Mouse (Mus musculus) neural tube, embryonic 12.5 days (tissue): ENCODE measurements around the gene Camkk1. TPM values are rescaled to one million over a fixed set of nuclear protein-coding genes. Genes with fewer than 3 reads are reported as not detected.

Source experiments
- ATAC-seq: fragments of 200-750 bp; cut with Nextera tagmentation; 2 replicates; pipeline ENCODE4 v1.8.0; 2017; ENCODE audit warnings: low read depth, mild to moderate bottlenecking, moderate TSS enrichment, moderate library complexity; ENCODE audit not compliant: low FRiP score
- H3K27ac ChIP-seq: fragments of 300-500 bp; sonication (generic); 2 replicates; pipeline ENCODE4 v1.5.1; 2016
- H3K27me3 ChIP-seq: fragments of 300-500 bp; sonication (generic); replicated peaks from 2 replicates; pipeline ENCODE4 v1.6.1; 2016; ENCODE audit warnings: mild to moderate bottlenecking
- H3K36me3 ChIP-seq: fragments of 300-500 bp; sonication (generic); 2 replicates; pipeline ENCODE4 v1.6.1; 2016; ENCODE audit warnings: mild to moderate bottlenecking
- H3K4me1 ChIP-seq: fragments of 300-500 bp; sonication (generic); 2 replicates; pipeline ENCODE4 v1.6.1; 2016
- H3K4me2 ChIP-seq: fragments of 300-500 bp; sonication (generic); replicated peaks from 2 replicates; pipeline ENCODE4 v1.6.1; 2016; ENCODE audit warnings: mild to moderate bottlenecking
- H3K4me3 ChIP-seq: fragments of 300-500 bp; sonication (generic); 2 replicates; pipeline ENCODE4 v1.5.1; 2016
- H3K9ac ChIP-seq: fragments of 300-500 bp; sonication (generic); 2 replicates; pipeline ENCODE4 v1.6.1; 2016; ENCODE audit warnings: mild to moderate bottlenecking
- H3K9me3 ChIP-seq: fragments of 300-500 bp; sonication (generic); 2 replicates; pipeline ENCODE4 v1.6.1; 2016; ENCODE audit warnings: mild to moderate bottlenecking
- WGBS: fragments of 180-500 bp; shearing (Covaris S2); methylation state at CpG from one replicate; pipeline ENCODE4 v1.1.7; 2016; 5-methylcytosine and 5-hydroxymethylcytosine counted together
- polyA plus RNA-seq: library from polyadenylated mRNA; unstranded; fragments of >200 nt; fragmentation: Nextera tagmentation; extraction: Ambion mirVana; gene quantifications from 2 replicates; pipeline ENCODE4 v1.2.1, GENCODE M21; 2016

Camkk1 gene
- polyA plus RNA-seq, 1 experiment from 2014 or later: 14.7 TPM

GRCm38 (mm10) chr11:73076295-73076694 is 57.5 kb downstream of the Camkk1 start:
- H3K9me3 ChIP-seq: no peaks in the 10 kb centered on the region
- peaks cover 77% of the 10 kb centered on the region for H3K36me3 ChIP-seq
- no peaks in the 10 kb centered on the region for H3K4me1 ChIP-seq
- H3K27me3 ChIP-seq: no peaks in the 10 kb centered on the region
- H3K4me3 ChIP-seq: no peak overlapping the region
- no peak overlapping the region for H3K9ac ChIP-seq
- no peak overlapping the region for H3K27ac ChIP-seq
- no peak for ATAC-seq
- no peak overlapping the region for H3K4me2 ChIP-seq
- 86% methylated on average over 4 of the region's 4 CpGs for WGBS

DNA sequence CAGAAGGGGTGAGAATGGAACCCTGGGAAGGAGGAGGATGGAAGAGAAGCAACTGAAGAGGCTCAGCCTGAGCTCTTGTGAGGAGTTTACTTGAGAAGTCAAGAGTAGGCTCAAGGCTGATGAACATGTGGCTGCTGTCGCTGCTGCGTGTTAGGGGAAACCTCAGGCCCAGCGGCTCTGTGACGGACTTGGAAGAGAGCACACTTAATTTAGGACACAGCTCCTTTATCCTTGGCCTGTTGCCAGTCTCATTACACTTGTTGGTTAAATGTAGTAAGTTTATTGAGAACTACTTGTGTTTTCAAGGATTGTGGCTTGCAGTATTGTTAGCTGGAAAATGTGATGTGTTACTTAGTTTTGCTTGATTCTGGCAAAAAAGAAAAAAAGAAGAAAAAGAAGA is 57.9 kb downstream of the Camkk1 start:
- Histone ChIP-seq H3K4me1 (no peaks in the 10 kb centered on the region), H3K4me2 (no peak overlapping the region), H3K9ac (no peak overlapping the region), H3K27me3 (no peaks in the 10 kb centered on the region), H3K4me3 (no peak overlapping the region), H3K36me3 (peaks cover 82% of the 10 kb centered on the region), H3K9me3 (no peaks in the 10 kb centered on the region), H3K27ac (no peak overlapping the region)
- WGBS: 94% methylated on average over 4 of the region's 4 CpGs
- ATAC-seq: no peak

DNA sequence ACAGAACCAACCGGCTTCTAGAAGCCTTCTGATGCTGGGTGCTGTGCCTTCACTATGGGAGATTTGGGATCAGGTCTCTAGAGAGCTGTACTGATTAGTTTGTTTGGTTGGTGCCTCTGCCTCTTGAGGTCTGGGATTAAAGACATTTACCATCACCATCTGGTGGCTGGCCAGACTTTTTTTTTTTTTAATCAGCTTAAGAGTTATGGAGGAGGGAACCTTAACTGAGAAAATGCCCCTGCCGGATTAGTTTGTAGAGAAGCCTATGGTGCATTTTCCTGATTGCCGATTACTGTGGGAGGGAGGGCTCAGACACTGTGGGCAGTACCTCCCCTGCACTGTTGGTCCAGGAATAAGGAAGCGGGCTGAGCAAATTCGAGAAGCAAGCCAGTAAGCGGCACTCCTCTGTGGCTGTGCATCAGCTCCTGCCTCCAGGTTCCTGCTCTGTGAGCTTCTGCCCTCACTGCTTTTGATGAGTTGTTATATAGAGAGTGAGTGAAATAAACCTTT is 58.5 kb downstream of the Camkk1 start:
- 93% methylated on average over 6 of the region's 6 CpGs for WGBS
- H3K27ac ChIP-seq: no peak overlapping the region
- no peak overlapping the region for H3K9ac ChIP-seq
- H3K4me2 ChIP-seq: no peak overlapping the region
- H3K4me1 ChIP-seq: no peaks in the 10 kb centered on the region
- H3K36me3 ChIP-seq: peaks cover 87% of the 10 kb centered on the region
- no peaks in the 10 kb centered on the region for H3K27me3 ChIP-seq
- ATAC-seq: no peak
- H3K4me3 ChIP-seq: no peak overlapping the region
- no peaks in the 10 kb centered on the region for H3K9me3 ChIP-seq

- Histone ChIP-seq H3K4me1 (no peaks in the 10 kb centered on the region), H3K4me2 (no peak overlapping the region), H3K9me3 (no peaks in the 10 kb centered on the region), H3K27me3 (no peaks in the 10 kb centered on the region), H3K27ac (no peak overlapping the region), H3K36me3 (peaks cover 80% of the 10 kb centered on the region), H3K9ac (no peak overlapping the region), H3K4me3 (no peak overlapping the region)
- WGBS: 92% methylated on average over 8 of the region's 8 CpGs
- ATAC-seq: no peak
Measured at GRCm38 (mm10) chr11:73078615-73079014, 59.8 kb downstream of the Camkk1 start.

GRCm38 (mm10) chr11:73080306-73080705 is 61.5 kb downstream of the Camkk1 start:
- Histone ChIP-seq H3K9me3 (no peaks in the 10 kb centered on the region), H3K4me2 (no peak overlapping the region), H3K36me3 (peaks cover 79% of the 10 kb centered on the region), H3K27ac (no peak overlapping the region), H3K4me1 (no peaks in the 10 kb centered on the region), H3K4me3 (no peak overlapping the region), H3K9ac (no peak overlapping the region), H3K27me3 (no peaks in the 10 kb centered on the region)
- ATAC-seq: no peak
- WGBS: 86% methylated on average over 3 of the region's 3 CpGs

DNA sequence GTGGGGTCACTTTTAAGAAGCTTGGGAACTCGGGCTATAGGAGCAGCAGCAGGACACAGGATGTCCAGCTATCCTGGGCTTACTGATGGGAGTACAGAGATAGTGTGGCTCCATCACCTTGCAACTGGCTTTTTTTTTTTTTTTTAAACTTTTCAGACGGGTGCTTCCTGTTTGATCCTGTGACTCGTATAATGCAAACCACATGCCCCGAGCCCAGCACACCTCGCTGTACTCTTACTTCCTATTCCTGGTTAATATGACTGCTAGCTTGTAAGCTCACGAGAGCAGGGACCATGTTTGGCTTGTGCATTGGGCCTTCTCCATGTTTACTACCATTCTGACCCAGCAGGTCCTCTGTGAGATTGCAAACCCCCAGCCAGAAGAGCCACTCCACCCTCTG is 65.5 kb downstream of the Camkk1 start:
- no peak overlapping the region for H3K9ac ChIP-seq
- no peak overlapping the region for H3K27ac ChIP-seq
- H3K9me3 ChIP-seq: no peaks in the 10 kb centered on the region
- peaks cover 46% of the 10 kb centered on the region for H3K36me3 ChIP-seq
- WGBS: 82% methylated on average over 6 of the region's 6 CpGs
- no peak for ATAC-seq
- H3K4me2 ChIP-seq: no peak overlapping the region
- no peak overlapping the region for H3K4me3 ChIP-seq
- no peaks in the 10 kb centered on the region for H3K4me1 ChIP-seq
- no peaks in the 10 kb centered on the region for H3K27me3 ChIP-seq

DNA sequence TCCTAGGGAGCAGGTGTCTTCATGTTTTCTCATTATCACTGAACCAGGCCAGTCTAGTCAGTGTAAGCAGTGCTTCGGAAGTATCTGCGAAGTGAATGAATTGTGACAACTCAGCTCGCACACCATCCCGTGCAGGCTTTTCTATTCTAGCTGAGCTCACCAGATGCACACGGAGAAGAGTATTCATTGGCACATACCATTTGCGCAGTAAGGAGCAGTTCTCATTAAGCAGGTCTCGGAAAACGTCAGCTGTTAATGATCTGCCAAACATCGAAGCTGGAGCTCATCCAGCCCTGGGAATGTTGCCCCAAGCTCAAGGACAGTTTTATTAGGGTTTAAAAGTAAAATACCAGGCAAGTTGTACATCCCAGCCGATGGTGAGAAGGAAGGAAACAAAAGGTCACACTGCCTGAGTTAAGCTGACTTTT is 66.0 kb downstream of the Camkk1 start:
- no peak overlapping the region for H3K27ac ChIP-seq
- H3K9ac ChIP-seq: no peak overlapping the region
- H3K4me3 ChIP-seq: no peak overlapping the region
- no peaks in the 10 kb centered on the region for H3K4me1 ChIP-seq
- 87% methylated on average over 10 of the region's 10 CpGs for WGBS
- no peak overlapping the region for H3K4me2 ChIP-seq
- ATAC-seq: no peak
- H3K36me3 ChIP-seq: peaks cover 42% of the 10 kb centered on the region
- H3K27me3 ChIP-seq: no peaks in the 10 kb centered on the region
- H3K9me3 ChIP-seq: no peaks in the 10 kb centered on the region

DNA sequence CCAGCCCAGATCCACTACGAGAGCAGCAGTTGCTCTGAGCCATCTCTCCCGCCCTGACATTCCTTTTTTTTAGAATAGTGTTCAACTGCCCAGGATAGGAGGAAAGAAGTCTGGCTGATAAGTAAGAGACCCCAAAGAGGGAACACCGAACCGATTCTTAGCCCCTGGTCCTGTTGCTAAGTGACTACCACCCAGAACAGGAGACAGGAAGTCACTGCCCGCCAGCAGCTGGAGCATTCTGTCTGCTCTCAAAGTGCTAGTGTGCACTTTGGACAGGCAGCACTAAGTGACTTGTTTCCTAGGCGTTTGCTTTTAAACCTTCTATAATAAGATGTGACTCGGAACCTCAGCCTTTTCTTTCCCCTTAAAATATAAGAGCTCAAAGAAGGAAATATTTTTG is 66.6 kb downstream of the Camkk1 start:
- WGBS: 88% methylated on average over 7 of the region's 7 CpGs
- H3K27me3 ChIP-seq: no peaks in the 10 kb centered on the region
- no peaks in the 10 kb centered on the region for H3K4me1 ChIP-seq
- H3K9ac ChIP-seq: no peak overlapping the region
- no peak overlapping the region for H3K4me3 ChIP-seq
- H3K36me3 ChIP-seq: peaks cover 40% of the 10 kb centered on the region
- ATAC-seq: no peak
- H3K9me3 ChIP-seq: no peaks in the 10 kb centered on the region
- no peak overlapping the region for H3K4me2 ChIP-seq
- no peak overlapping the region for H3K27ac ChIP-seq

DNA sequence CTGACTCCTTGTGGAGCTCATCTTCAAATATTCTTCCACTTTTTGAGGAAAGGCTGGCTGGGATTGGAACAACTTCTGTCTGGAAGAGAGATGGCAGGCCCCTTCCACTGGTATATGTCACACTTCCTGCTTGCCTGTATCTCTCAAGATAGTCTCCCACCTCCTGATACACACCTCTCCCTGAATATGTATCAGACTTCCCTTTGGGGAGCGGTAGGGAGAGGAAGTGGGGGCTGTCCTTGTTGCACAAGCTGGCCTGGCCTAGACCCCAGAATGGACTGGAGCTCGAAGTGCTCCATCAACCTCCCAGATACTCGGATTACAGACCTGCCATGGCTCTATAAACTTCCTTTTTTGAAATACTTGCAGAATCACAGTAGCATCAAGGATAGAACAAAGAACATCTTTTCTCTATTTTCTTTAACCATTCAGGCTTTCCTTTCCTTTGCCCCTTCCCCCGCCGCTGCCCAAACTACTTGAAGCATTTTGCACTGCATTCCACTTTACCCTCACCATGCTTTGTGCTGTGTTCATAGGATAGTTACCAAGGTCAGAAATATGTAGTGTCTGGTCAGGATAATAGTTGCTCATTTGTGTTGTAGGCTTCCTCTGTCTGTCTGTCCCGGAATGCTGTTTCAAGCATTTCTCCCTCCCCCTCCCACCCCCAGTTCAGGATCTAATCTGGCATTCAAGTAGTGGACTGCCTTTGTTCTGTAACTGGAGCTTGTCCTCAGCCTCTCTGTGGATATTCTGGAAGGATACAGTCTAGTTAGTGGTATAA is 69.1 kb downstream of the Camkk1 start:
- no peak overlapping the region for H3K4me2 ChIP-seq
- H3K27ac ChIP-seq: no peak overlapping the region
- peaks cover 17% of the 10 kb centered on the region for H3K36me3 ChIP-seq
- no peaks in the 10 kb centered on the region for H3K9me3 ChIP-seq
- no peaks in the 10 kb centered on the region for H3K27me3 ChIP-seq
- 80% methylated on average over 6 of the region's 6 CpGs for WGBS
- H3K4me3 ChIP-seq: no peak overlapping the region
- no peak overlapping the region for H3K9ac ChIP-seq
- H3K4me1 ChIP-seq: no peaks in the 10 kb centered on the region
- no peak for ATAC-seq

DNA sequence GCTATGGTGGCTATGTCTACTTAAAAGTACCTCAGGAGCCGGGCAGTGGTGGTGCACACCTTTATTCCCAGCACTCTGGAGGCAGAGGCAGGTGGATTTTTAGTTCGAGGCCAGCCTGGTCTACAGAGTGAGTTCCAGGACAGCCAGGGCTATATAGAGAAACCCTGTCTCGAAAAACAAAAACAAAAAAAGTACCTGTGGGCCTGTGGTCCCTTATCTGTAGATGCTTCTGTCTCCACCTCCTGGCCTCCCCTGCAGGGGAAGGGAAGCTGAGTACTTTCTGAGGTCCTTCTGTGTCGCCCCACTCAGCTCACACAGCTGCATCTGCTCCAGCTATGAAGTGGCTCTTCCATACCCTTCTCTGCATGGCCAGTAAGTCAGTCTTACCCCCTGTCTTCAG is 71.5 kb downstream of the Camkk1 start, which contains the start of gene Itgae:
Gene Itgae (plus strand): TSS at position 301 of the 400 bp plus-strand sequence.
- ATAC-seq: no peak
- H3K27ac ChIP-seq: no peak within 1 kb of the TSS
- H3K4me3 ChIP-seq: no peak within 1 kb of the TSS
- H3K27me3 ChIP-seq: no peaks in the 10 kb centered on the region
- no peak within 1 kb of the TSS for H3K9ac ChIP-seq
- peaks cover 3% of the 10 kb centered on the region; the same call in 1 of the 2 replicates for H3K36me3 ChIP-seq
- no peak within 1 kb of the TSS for H3K4me2 ChIP-seq
- H3K9me3 ChIP-seq: no peaks in the 10 kb centered on the region
- WGBS: 88% methylated on average over 4 of the region's 4 CpGs
- H3K4me1 ChIP-seq: no peaks in the 10 kb centered on the region

- H3K4me2 ChIP-seq: no peak overlapping the region
- no peaks in the 10 kb centered on the region for H3K27me3 ChIP-seq
- no peak overlapping the region for H3K9ac ChIP-seq
- WGBS: 85% methylated on average over 2 of the region's 2 CpGs
- no peak overlapping the region for H3K4me3 ChIP-seq
- H3K9me3 ChIP-seq: no peaks in the 10 kb centered on the region
- no peak for ATAC-seq
- no peaks in the 10 kb centered on the region for H3K4me1 ChIP-seq
- no peaks in the 10 kb centered on the region; the same call in 1 of the 2 replicates for H3K36me3 ChIP-seq
- no peak overlapping the region for H3K27ac ChIP-seq
Measured at GRCm38 (mm10) chr11:73090826-73091225, 72.0 kb downstream of the Camkk1 start.
